Mouse (Mus musculus): ENCODE data around the gene Oxct1. TPM values are rescaled to one million over a fixed set of nuclear protein-coding genes. Genes with fewer than 3 reads are reported as not detected.

The Oxct1 gene
- polyA plus RNA-seq, 1 experiment from 2014 or later, result 128 TPM

GRCm38 (mm10) chr15:4056627-4057026, 30.4 kb downstream of the Oxct1 start:
- no peak for DNase-seq (ENCODE audit: extremely low spot score, low spot score)
- H3K4me3 ChIP-seq, result no peak overlapping the region
- H3K27me3 ChIP-seq (ENCODE audit: poor library complexity, severe bottlenecking), result no peaks in the 10 kb centered on the region
- H3K4me1 ChIP-seq, result no peaks in the 10 kb centered on the region
- peaks cover 69% of the 10 kb centered on the region for H3K36me3 ChIP-seq (replicated peaks)
- H3K9me3 ChIP-seq, result no peaks in the 10 kb centered on the region
- 24% methylated on average over 5 of the region's 5 CpGs for WGBS
- no peak overlapping the region for H3K27ac ChIP-seq

DNA sequence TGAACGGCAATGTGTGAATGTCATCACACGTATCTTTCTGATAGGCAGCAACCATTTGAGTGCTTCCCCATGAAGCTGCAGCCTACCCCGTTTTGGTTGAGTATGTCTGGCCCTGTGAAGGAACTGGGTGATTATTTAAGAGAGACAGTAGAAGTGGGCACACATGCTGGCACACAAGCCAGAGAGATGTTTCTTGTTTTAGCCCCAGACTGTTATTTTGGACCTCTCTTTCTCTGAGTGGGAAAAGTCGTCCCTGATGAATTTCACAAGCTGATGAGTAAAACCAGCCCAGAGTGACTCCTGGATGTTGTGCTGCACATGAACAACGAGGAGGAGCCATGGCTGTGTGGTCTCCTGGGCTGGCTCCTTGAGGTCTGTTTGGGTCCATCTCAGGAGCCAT, 37.4 kb downstream of the Oxct1 start:
- peaks cover 52% of the 10 kb centered on the region for H3K36me3 ChIP-seq (replicated peaks)
- H3K27ac ChIP-seq, result no peak overlapping the region
- H3K4me1 ChIP-seq, result no peaks in the 10 kb centered on the region
- WGBS, result 91% methylated on average over 5 of the region's 5 CpGs
- no peak for DNase-seq (ENCODE audit: extremely low spot score, low spot score)
- H3K27me3 ChIP-seq (ENCODE audit: poor library complexity, severe bottlenecking), result no peaks in the 10 kb centered on the region
- H3K9me3 ChIP-seq, result no peaks in the 10 kb centered on the region
- no peak overlapping the region for H3K4me3 ChIP-seq

DNA sequence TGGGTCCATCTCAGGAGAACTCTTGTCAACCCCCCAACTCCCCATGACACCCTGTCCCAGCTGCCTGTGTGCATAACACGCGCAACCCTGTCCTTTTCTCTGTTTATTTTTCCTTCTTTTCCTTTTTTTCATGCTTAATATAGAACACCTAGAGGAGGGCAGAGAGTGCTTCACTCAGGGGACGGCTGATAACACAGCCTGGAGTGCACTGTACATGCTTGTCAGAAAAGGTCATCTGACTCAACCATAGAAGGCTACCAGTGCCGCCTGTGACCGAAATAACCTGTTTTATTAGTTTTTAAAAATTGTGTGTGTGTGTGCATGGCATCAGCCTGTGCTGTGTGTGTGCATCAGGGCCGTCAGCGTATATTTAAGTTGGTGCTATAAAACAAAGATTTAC, 37.8 kb downstream of the Oxct1 start:
- no peaks in the 10 kb centered on the region for H3K9me3 ChIP-seq
- H3K36me3 ChIP-seq (replicated peaks), result peaks cover 49% of the 10 kb centered on the region
- no peak overlapping the region for H3K27ac ChIP-seq
- WGBS, result 92% methylated on average over 7 of the region's 7 CpGs
- DNase-seq (ENCODE audit: extremely low spot score, low spot score), result no peak
- H3K4me3 ChIP-seq, result no peak overlapping the region
- H3K4me1 ChIP-seq, result no peaks in the 10 kb centered on the region
- no peaks in the 10 kb centered on the region for H3K27me3 ChIP-seq (ENCODE audit: poor library complexity, severe bottlenecking)

GRCm38 (mm10) chr15:4064694-4065093, 38.5 kb downstream of the Oxct1 start:
- Histone ChIP-seq H3K4me3 (no peak overlapping the region), H3K27ac (no peak overlapping the region), H3K4me1 (no peaks in the 10 kb centered on the region), H3K36me3 (replicated peaks) (peaks cover 43% of the 10 kb centered on the region), H3K27me3 (ENCODE audit: poor library complexity, severe bottlenecking) (no peaks in the 10 kb centered on the region), H3K9me3 (no peaks in the 10 kb centered on the region)
- 92% methylated on average over 5 of the region's 5 CpGs for WGBS
- DNase-seq (ENCODE audit: extremely low spot score, low spot score), result no peak

- WGBS, result 80% methylated on average over 5 of the region's 5 CpGs
- Histone ChIP-seq H3K27ac (no peak overlapping the region), H3K4me3 (no peak overlapping the region), H3K27me3 (ENCODE audit: poor library complexity, severe bottlenecking) (no peaks in the 10 kb centered on the region), H3K4me1 (no peaks in the 10 kb centered on the region), H3K36me3 (replicated peaks) (peaks cover 31% of the 10 kb centered on the region), H3K9me3 (no peaks in the 10 kb centered on the region)
- DNase-seq (ENCODE audit: extremely low spot score, low spot score), result no peak
Measured at GRCm38 (mm10) chr15:4067273-4067990, 41.2 kb downstream of the Oxct1 start.

- no peak overlapping the region for H3K27ac ChIP-seq
- no peak for DNase-seq (ENCODE audit: extremely low spot score, low spot score)
- 91% methylated on average over 4 of the region's 4 CpGs for WGBS
- peaks cover 24% of the 10 kb centered on the region for H3K36me3 ChIP-seq (replicated peaks)
- no peak overlapping the region for H3K4me3 ChIP-seq
- no peaks in the 10 kb centered on the region for H3K9me3 ChIP-seq
- no peaks in the 10 kb centered on the region for H3K4me1 ChIP-seq
- H3K27me3 ChIP-seq (ENCODE audit: poor library complexity, severe bottlenecking), result no peaks in the 10 kb centered on the region
Measured at GRCm38 (mm10) chr15:4077978-4078377, 51.8 kb downstream of the Oxct1 start.

DNA sequence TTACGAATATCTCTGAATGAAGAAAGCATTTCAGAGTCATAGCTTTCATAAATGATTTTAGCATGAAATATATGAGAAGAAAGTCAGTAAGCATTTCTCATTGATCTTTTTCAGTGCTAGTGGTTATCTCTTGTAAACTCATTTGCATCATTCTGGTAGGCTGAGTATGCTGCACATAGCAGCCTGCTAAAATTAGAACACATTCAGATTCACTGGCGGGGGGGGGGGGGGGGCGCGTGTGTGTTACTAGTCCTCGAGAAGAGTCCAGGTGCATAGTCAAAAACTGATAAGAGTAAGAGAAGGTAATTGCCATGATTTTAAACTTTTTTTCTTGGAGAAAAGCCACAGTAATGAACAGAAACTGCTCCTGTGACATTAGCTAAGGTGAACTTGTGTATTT, 52.6 kb downstream of the Oxct1 start:
- DNase-seq (ENCODE audit: extremely low spot score, low spot score), result no peak
- 97% methylated on average over 5 of the region's 5 CpGs for WGBS
- Histone ChIP-seq H3K36me3 (replicated peaks) (peaks cover 16% of the 10 kb centered on the region), H3K9me3 (no peaks in the 10 kb centered on the region), H3K27ac (no peak overlapping the region), H3K27me3 (ENCODE audit: poor library complexity, severe bottlenecking) (no peaks in the 10 kb centered on the region), H3K4me1 (no peaks in the 10 kb centered on the region), H3K4me3 (no peak overlapping the region)

DNA sequence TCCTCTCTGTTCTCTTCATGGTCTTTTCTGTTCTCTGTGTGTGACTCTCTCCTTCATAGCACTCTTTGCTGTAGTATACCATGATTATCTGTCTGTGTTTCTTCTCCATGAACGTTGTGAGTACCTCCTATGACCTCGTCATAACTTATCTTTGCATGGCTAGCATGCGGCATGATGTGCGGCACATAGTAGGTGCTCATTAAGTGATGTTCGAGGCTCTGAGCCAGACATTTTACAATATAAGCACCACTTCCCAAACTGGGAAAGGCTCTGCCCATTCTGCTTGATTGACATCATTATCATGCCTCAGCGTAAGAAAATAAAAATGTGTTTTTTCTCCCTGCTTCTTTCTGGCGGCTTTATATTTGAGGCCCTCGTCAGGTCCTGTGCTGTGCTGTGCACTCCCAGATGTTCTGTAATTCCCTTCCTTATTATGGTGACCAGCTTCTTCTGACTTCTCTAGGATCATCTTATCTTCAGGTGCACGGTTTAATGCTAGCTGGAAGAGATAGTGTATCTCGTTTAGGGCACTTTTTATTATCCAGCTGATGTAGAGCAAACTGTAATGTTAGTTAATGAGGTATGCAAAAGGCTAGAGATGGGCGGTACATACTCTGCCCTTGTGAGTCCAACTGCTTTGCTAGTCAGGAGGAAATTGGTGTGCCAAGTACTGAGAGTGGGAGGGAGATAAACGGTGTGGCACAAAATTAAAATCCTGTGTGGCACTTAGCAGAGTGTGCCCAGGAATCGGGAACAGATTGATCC, 53.4 kb downstream of the Oxct1 start:
- Histone ChIP-seq H3K4me1 (no peaks in the 10 kb centered on the region), H3K36me3 (replicated peaks) (peaks cover 15% of the 10 kb centered on the region), H3K27me3 (ENCODE audit: poor library complexity, severe bottlenecking) (no peaks in the 10 kb centered on the region), H3K4me3 (no peak overlapping the region), H3K27ac (no peak overlapping the region), H3K9me3 (no peaks in the 10 kb centered on the region)
- WGBS, result 91% methylated on average over 13 of the region's 13 CpGs
- DNase-seq (ENCODE audit: extremely low spot score, low spot score), result no peak

GRCm38 (mm10) chr15:4085600-4086384, 59.6 kb downstream of the Oxct1 start:
- H3K9me3 ChIP-seq, result no peaks in the 10 kb centered on the region
- no peak for DNase-seq (ENCODE audit: extremely low spot score, low spot score)
- no peaks in the 10 kb centered on the region for H3K36me3 ChIP-seq (replicated peaks)
- WGBS, result 91% methylated on average over 10 of the region's 10 CpGs
- 0 out of 2 replicates have a peak, but pooled peaks cover 3% of the 10 kb centered on the region for H3K4me1 ChIP-seq
- H3K27ac ChIP-seq, result no peak overlapping the region
- no peaks in the 10 kb centered on the region for H3K27me3 ChIP-seq (ENCODE audit: poor library complexity, severe bottlenecking)
- no peak overlapping the region for H3K4me3 ChIP-seq

- Histone ChIP-seq H3K4me3 (no peak overlapping the region), H3K27ac (no peak overlapping the region)
- 90% methylated on average over 4 of the region's 4 CpGs for WGBS
Measured at GRCm38 (mm10) chr15:4087446-4087845, 61.3 kb downstream of the Oxct1 start.

DNA sequence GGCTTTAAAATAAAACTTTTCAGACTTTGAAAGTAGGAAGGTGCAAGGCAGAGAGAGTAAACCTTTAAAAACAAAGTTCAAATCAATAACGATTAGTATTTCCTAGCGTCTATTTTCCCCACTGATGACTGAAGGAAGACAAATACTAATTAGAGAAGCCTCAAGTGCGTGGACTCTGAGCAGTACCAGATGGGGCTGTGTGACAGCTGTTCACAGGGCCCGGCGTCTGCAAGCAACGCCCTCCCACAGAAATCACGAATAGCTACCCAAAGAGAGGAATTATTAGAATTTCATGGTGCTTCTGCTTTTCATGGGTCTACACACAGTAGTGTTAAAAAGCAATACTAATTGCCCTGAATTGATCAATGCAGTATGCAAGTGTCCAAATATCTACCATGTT, 61.7 kb downstream of the Oxct1 start:
- no peaks in the 10 kb centered on the region for H3K27me3 ChIP-seq (ENCODE audit: poor library complexity, severe bottlenecking)
- 83% methylated on average over 7 of the region's 7 CpGs for WGBS
- no peak for DNase-seq (ENCODE audit: extremely low spot score, low spot score)
- no peak overlapping the region for H3K27ac ChIP-seq
- no peaks in the 10 kb centered on the region for H3K9me3 ChIP-seq
- H3K36me3 ChIP-seq (replicated peaks), result peaks cover 16% of the 10 kb centered on the region
- no peak overlapping the region for H3K4me3 ChIP-seq
- H3K4me1 ChIP-seq, result 0 out of 2 replicates have a peak, but pooled peaks cover 3% of the 10 kb centered on the region

More at GRCm38 (mm10) chr15:4087446-4087845, 61.3 kb downstream of the Oxct1 start:
- Histone ChIP-seq H3K36me3 (replicated peaks) (peaks cover 13% of the 10 kb centered on the region), H3K9me3 (no peaks in the 10 kb centered on the region), H3K4me1 (0 out of 2 replicates have a peak, but pooled peaks cover 3% of the 10 kb centered on the region), H3K27me3 (ENCODE audit: poor library complexity, severe bottlenecking) (no peaks in the 10 kb centered on the region)
- DNase-seq (ENCODE audit: extremely low spot score, low spot score), result no peak

GRCm38 (mm10) chr15:4090601-4091000, 64.4 kb downstream of the Oxct1 start:
- no peak for DNase-seq (ENCODE audit: extremely low spot score, low spot score)
- 87% methylated on average over 3 of the region's 3 CpGs for WGBS
- peaks cover 20% of the 10 kb centered on the region for H3K36me3 ChIP-seq (replicated peaks)

More at GRCm38 (mm10) chr15:4090601-4091000, 64.4 kb downstream of the Oxct1 start:
- Histone ChIP-seq H3K4me3 (no peak overlapping the region), H3K4me1 (0 out of 2 replicates have a peak, but pooled peaks cover 3% of the 10 kb centered on the region), H3K27ac (no peak overlapping the region), H3K27me3 (ENCODE audit: poor library complexity, severe bottlenecking) (no peaks in the 10 kb centered on the region), H3K9me3 (no peaks in the 10 kb centered on the region)
